In the genomic region with DNA sequence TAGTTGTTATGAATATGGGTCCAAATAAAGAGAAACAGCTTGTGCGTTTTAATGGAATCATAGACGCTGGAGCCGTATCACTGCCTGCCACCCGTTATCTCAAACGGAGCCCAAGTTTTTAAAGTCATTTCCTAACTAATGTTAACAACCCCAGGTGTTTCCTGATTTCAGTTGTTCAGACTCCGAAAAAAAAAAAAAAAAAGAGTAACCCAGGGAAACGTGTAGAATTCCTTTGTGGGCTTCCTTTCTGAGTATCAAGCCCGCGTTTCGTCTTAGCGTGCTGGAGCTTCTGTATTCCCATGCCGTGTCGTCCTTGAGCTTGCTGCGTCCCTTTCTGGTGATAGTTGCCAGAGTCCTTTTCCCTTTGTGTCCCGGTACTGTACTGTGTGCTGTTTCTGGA, we compare ENCODE assay signal across 14 mouse cellular contexts. TPM values are rescaled to one million over a fixed set of nuclear protein-coding genes. Genes with fewer than 3 reads are reported as not detected.
A peak's percentile ranks its signal among the peaks of the same experiment; 100 is the strongest.
DNase-seq lines count a peak whose midpoint lies in the region; ATAC-seq and TF ChIP-seq lines count a peak whose summit lies in the region.
"Had no signal": no experiment of that assay in that cellular context is flagged by ENCODE, and none has a peak within 500 bp of the region (broad histone marks: within the 10 kb centered on the region; RNA-seq: fewer than 3 reads in every experiment).

No protein-coding gene starts in this region.

- H3K4me3 ChIP-seq in kidney, postnatal 0 days (replicated peaks; ENCODE audit: low read depth, low read length), result no peak overlapping the region
- peak overlapping the region; percentile 43 for H3K4me3 ChIP-seq in brown adipose tissue, adult 24 weeks (ENCODE audit: insufficient read depth, low read depth, low read length)
- peak overlapping the region; percentile 22 for H3K4me3 ChIP-seq in heart, postnatal 0 days (ENCODE audit: low read depth, low read length)
- no peak overlapping the region for H3K4me3 ChIP-seq in liver, postnatal 0 days (ENCODE audit: low read depth, low read length)
- H3K4me3 ChIP-seq in hindbrain, embryonic 11.5 days (ENCODE audit: low read depth, low read length), result no peak overlapping the region
- H3K4me3 ChIP-seq: erythroblast, embryonic 14.5 days; stomach, embryonic 15.5 days had no signal

- no peak overlapping the region for H3K27ac ChIP-seq in kidney, postnatal 0 days
- peak overlapping the region; percentile 96 for H3K27ac ChIP-seq in brown adipose tissue, adult 24 weeks (replicated peaks; ENCODE audit: low read depth, low read length)
- H3K27ac ChIP-seq in heart, postnatal 0 days (ENCODE audit: low read depth), result peak overlapping the region; percentile 61
- H3K27ac ChIP-seq in liver, postnatal 0 days (ENCODE audit: low read depth), result no peak overlapping the region
- no peak overlapping the region for H3K27ac ChIP-seq in hindbrain, embryonic 11.5 days (ENCODE audit: low read depth, low read length)
- H3K27ac ChIP-seq: hindbrain, embryonic 14.5 days; stomach, embryonic 15.5 days had no signal

- H3K36me3 ChIP-seq in kidney, postnatal 0 days (ENCODE audit: insufficient read depth, low read length), result no peaks in the 10 kb centered on the region
- H3K36me3 ChIP-seq in heart, postnatal 0 days (replicated peaks; ENCODE audit: control insufficient read depth, insufficient read depth, low read length), result no peaks in the 10 kb centered on the region
- no peaks in the 10 kb centered on the region for H3K36me3 ChIP-seq in liver, postnatal 0 days (replicated peaks; ENCODE audit: insufficient read depth, low read length)
- no peaks in the 10 kb centered on the region for H3K36me3 ChIP-seq in hindbrain, embryonic 11.5 days (ENCODE audit: control insufficient read depth, insufficient read depth, low read length)
- H3K36me3 ChIP-seq: stomach, embryonic 15.5 days had no signal

- H3K4me2 ChIP-seq in kidney, postnatal 0 days (ENCODE audit: low read length), result no peak overlapping the region
- peak overlapping the region; percentile 56 for H3K4me2 ChIP-seq in heart, postnatal 0 days (ENCODE audit: low read depth, low read length)
- 0 out of 2 replicates have a peak overlapping the region, but pooled peaks have one; percentile 35 for H3K4me2 ChIP-seq in liver, postnatal 0 days (ENCODE audit: low read depth, low read length)
- H3K4me2 ChIP-seq in hindbrain, embryonic 11.5 days (replicated peaks; ENCODE audit: low read depth, low read length), result no peak overlapping the region
- H3K4me2 ChIP-seq: hindbrain, embryonic 14.5 days; stomach, embryonic 15.5 days had no signal

- no peak overlapping the region for H3K9ac ChIP-seq in kidney, postnatal 0 days (ENCODE audit: low read depth, low read length)
- H3K9ac ChIP-seq in heart, postnatal 0 days (replicated peaks; ENCODE audit: low read depth, low read length), result 0 out of 2 replicates have a peak overlapping the region, but pooled peaks have one; percentile 14
- H3K9ac ChIP-seq in liver, postnatal 0 days (replicated peaks), result no peak overlapping the region
- H3K9ac ChIP-seq in hindbrain, embryonic 11.5 days (ENCODE audit: low read depth, low read length), result no peak overlapping the region
- H3K9ac ChIP-seq: hindbrain, embryonic 14.5 days; stomach, embryonic 15.5 days had no signal

- H3K9me3 ChIP-seq in kidney, postnatal 0 days (replicated peaks; ENCODE audit: low read length), result no peaks in the 10 kb centered on the region
- H3K9me3 ChIP-seq in heart, postnatal 0 days (replicated peaks; ENCODE audit: control insufficient read depth, low read length), result no peaks in the 10 kb centered on the region
- H3K9me3 ChIP-seq in liver, postnatal 0 days (ENCODE audit: low read length), result no peaks in the 10 kb centered on the region
- H3K9me3 ChIP-seq in hindbrain, embryonic 11.5 days (ENCODE audit: control insufficient read depth, low read length), result no peaks in the 10 kb centered on the region
- H3K9me3 ChIP-seq: stomach, embryonic 15.5 days had no signal

- 76% methylated on average over 15 of the region's 15 CpGs for WGBS in kidney, postnatal 0 days
- 23% methylated on average over 15 of the region's 15 CpGs for WGBS in heart, postnatal 0 days
- WGBS in liver, postnatal 0 days (ENCODE audit: insufficient replicate concordance), result 21% methylated on average over 15 of the region's 15 CpGs
- 78% methylated on average over 15 of the region's 15 CpGs for WGBS in hindbrain, embryonic 11.5 days

- TF ChIP-seq CTCF in kidney, postnatal 0 days (IDR thresholded peaks at IDR 0.05; ENCODE audit: low read depth), result no peak
- no peak for TF ChIP-seq CTCF in heart, postnatal 0 days (IDR thresholded peaks at IDR 0.05; ENCODE audit: low read depth)
- TF ChIP-seq CTCF in liver, postnatal 0 days (IDR thresholded peaks at IDR 0.05; ENCODE audit: low read depth), result no peak

- no peaks in the 10 kb centered on the region for H3K27me3 ChIP-seq in kidney, postnatal 0 days (ENCODE audit: insufficient read depth, low read length)
- H3K27me3 ChIP-seq in heart, postnatal 0 days (ENCODE audit: control insufficient read depth, insufficient read depth, low read length), result no peaks in the 10 kb centered on the region
- no peaks in the 10 kb centered on the region for H3K27me3 ChIP-seq in liver, postnatal 0 days (ENCODE audit: insufficient read depth, low read length)
- no peaks in the 10 kb centered on the region for H3K27me3 ChIP-seq in hindbrain, embryonic 11.5 days (ENCODE audit: control insufficient read depth, insufficient read depth, low read length)
- H3K27me3 ChIP-seq: CH12.LX; stomach, embryonic 15.5 days had no signal

- DNase-seq in kidney, postnatal 0 days (ENCODE audit: low spot score), result peak; percentile 45
- DNase-seq in kidney, adult 11 months, result no peak
- DNase-seq in heart, postnatal 0 days (ENCODE audit: low spot score), result peak; percentile 37
- no peak for DNase-seq in liver, postnatal 0 days
- DNase-seq in layer of hippocampus, adult 9-10 months (ENCODE audit: low spot score), result no peak
- no peak for DNase-seq in hindbrain, embryonic 11.5 days (ENCODE audit: low spot score)
- no peak for DNase-seq in urinary bladder, postnatal 25 days (ENCODE audit: low spot score)
- DNase-seq: cerebellum, postnatal 25 days had no signal

- ATAC-seq in kidney, postnatal 0 days (replicated peaks; ENCODE audit: low FRiP score, low read depth), result no peak
- ATAC-seq in heart, postnatal 0 days (ENCODE audit: insufficient read depth, low read depth), result peak; percentile 41
- no peak for ATAC-seq in liver, postnatal 0 days
- ATAC-seq in hindbrain, embryonic 11.5 days (ENCODE audit: low FRiP score), result no peak
- ATAC-seq: activated CD4-positive, CD25-positive, alpha-beta regulatory T cell, adult 4 months had no signal

- no peaks in the 10 kb centered on the region for H3K4me1 ChIP-seq in kidney, postnatal 0 days (replicated peaks; ENCODE audit: insufficient read depth, low read length)
- peaks cover 7% of the 10 kb centered on the region for H3K4me1 ChIP-seq in brown adipose tissue, adult 24 weeks (ENCODE audit: control insufficient read depth, insufficient read depth, insufficient read length, low read length)
- no peaks in the 10 kb centered on the region for H3K4me1 ChIP-seq in heart, postnatal 0 days (ENCODE audit: control insufficient read depth, insufficient read depth)
- peaks cover 2% of the 10 kb centered on the region; the same call in 1 of the 2 replicates for H3K4me1 ChIP-seq in liver, postnatal 0 days (ENCODE audit: insufficient read depth)
- H3K4me1 ChIP-seq in hindbrain, embryonic 11.5 days (replicated peaks; ENCODE audit: control insufficient read depth, insufficient read depth, low read length), result no peaks in the 10 kb centered on the region
- H3K4me1 ChIP-seq: stomach, embryonic 15.5 days had no signal

- TF ChIP-seq EP300 in heart, postnatal 0 days (IDR thresholded peaks at IDR 0.05; ENCODE audit: low read depth), result peak; percentile 47; the same call in 1 of the 2 replicates
- TF ChIP-seq EP300 in liver, postnatal 0 days (IDR thresholded peaks at IDR 0.05; ENCODE audit: low read depth), result no peak

RNA-seq across cellular contexts. Expression of gene Prkch, which starts 10.0 kb away (rescaled TPM):
- polyA plus RNA-seq in kidney, postnatal 0 days (2015; fragmentation: Nextera tagmentation; extraction: Ambion mirVana), result 10.4 and 11.2 TPM in 2 replicates
- polyA plus RNA-seq in brown adipose tissue, adult 24 weeks (2012; ENCODE audit: insufficient read depth, insufficient read length, missing spikeins), result 2.7 and 7.3 TPM in 2 replicates
- 20.5 and 20.8 TPM in 2 replicates for total RNA-seq in heart, postnatal 0 days (2014; rRNA removed; ENCODE audit: low replicate concordance)
- 7.4 and 7.9 TPM in 2 replicates for polyA plus RNA-seq in heart, postnatal 0 days (2015; fragmentation: Nextera tagmentation; extraction: Ambion mirVana)
- 2.3 and 2.4 TPM in 2 replicates for polyA plus RNA-seq in liver, postnatal 0 days (2015; fragmentation: Nextera tagmentation; extraction: Ambion mirVana)
- 9.1 and 10.5 TPM in 2 replicates for polyA plus RNA-seq in hindbrain, embryonic 11.5 days (2014; fragmentation: Nextera tagmentation; extraction: Ambion mirVana)

RNA-seq across cellular contexts. Expression of gene Tmem30b, which starts 28.4 kb away (rescaled TPM):
- 31.2 and 31.9 TPM in 2 replicates for polyA plus RNA-seq in kidney, postnatal 0 days (2015; fragmentation: Nextera tagmentation; extraction: Ambion mirVana)
- 0.55 TPM in 1 of 2 replicates, not detected in the other for polyA plus RNA-seq in brown adipose tissue, adult 24 weeks (2012; ENCODE audit: insufficient read depth, insufficient read length, missing spikeins)
- 0.31 and 1.9 TPM in 2 replicates for total RNA-seq in heart, postnatal 0 days (2014; rRNA removed; ENCODE audit: low replicate concordance)
- polyA plus RNA-seq in heart, postnatal 0 days (2015; fragmentation: Nextera tagmentation; extraction: Ambion mirVana), result 0.14 and 0.25 TPM in 2 replicates
- 40.7 and 42.3 TPM in 2 replicates for polyA plus RNA-seq in liver, postnatal 0 days (2015; fragmentation: Nextera tagmentation; extraction: Ambion mirVana)
- 3.1 and 3.3 TPM in 2 replicates for polyA plus RNA-seq in hindbrain, embryonic 11.5 days (2014; fragmentation: Nextera tagmentation; extraction: Ambion mirVana)
- total RNA-seq: CH12.LX had no signal
- polyA plus RNA-seq: activated CD4-positive, CD25-positive, alpha-beta regulatory T cell, adult 4 months; erythroblast, embryonic 14.5 days had no signal

Comparison
In these comparisons a context has a peak if more than half of its experiments do, and no peak if none do; other contexts are left out.
1. DNase-seq: peak in kidney, postnatal 0 days (single experiment) and heart, postnatal 0 days (single experiment); none in kidney, adult 11 months (single experiment), liver, postnatal 0 days (single experiment), layer of hippocampus, adult 9-10 months (single experiment), hindbrain, embryonic 11.5 days (single experiment) and urinary bladder, postnatal 25 days (single experiment).
2. H3K27ac ChIP-seq: peak in brown adipose tissue, adult 24 weeks (single experiment) and heart, postnatal 0 days (single experiment); none in kidney, postnatal 0 days (single experiment), liver, postnatal 0 days (single experiment) and hindbrain, embryonic 11.5 days (single experiment).
3. H3K4me2 ChIP-seq: peak in heart, postnatal 0 days (single experiment) and liver, postnatal 0 days (single experiment); none in kidney, postnatal 0 days (single experiment) and hindbrain, embryonic 11.5 days (single experiment).
4. H3K4me3 ChIP-seq: peak in brown adipose tissue, adult 24 weeks (single experiment) and heart, postnatal 0 days (single experiment); none in kidney, postnatal 0 days (single experiment), liver, postnatal 0 days (single experiment) and hindbrain, embryonic 11.5 days (single experiment).